Mouse (Mus musculus): Measurements from ENCODE around the gene Sipa1l1. TPM values are rescaled to one million over a fixed set of nuclear protein-coding genes. Genes with fewer than 3 reads are reported as not detected.

Gene Sipa1l1
- polyA plus RNA-seq, 1 experiment: 17.5 TPM

- DNase-seq (ENCODE audit: low spot score): no peak
Measured at GRCm38 (mm10) chr12:82425853-82426252, 256.7 kb downstream of the Sipa1l1 start.

- DNase-seq (ENCODE audit: low spot score): no peak
Measured at GRCm38 (mm10) chr12:82427416-82427815, 258.3 kb downstream of the Sipa1l1 start.

- DNase-seq (ENCODE audit: low spot score): no peak
Measured at GRCm38 (mm10) chr12:82428466-82428865, 259.3 kb downstream of the Sipa1l1 start.

GRCm38 (mm10) chr12:82433311-82433710 lies 264.2 kb downstream of the Sipa1l1 start:
- no peak for DNase-seq (ENCODE audit: low spot score)

GRCm38 (mm10) chr12:82434591-82434990 lies 265.5 kb downstream of the Sipa1l1 start:
- DNase-seq (ENCODE audit: low spot score): no peak

GRCm38 (mm10) chr12:82441479-82441878 lies 272.4 kb downstream of the Sipa1l1 start:
- no peak for DNase-seq (ENCODE audit: low spot score)

GRCm38 (mm10) chr12:82446609-82447024 lies 277.5 kb downstream of the Sipa1l1 start:
- no peak for DNase-seq (ENCODE audit: low spot score)

GRCm38 (mm10) chr12:82448129-82448815 lies 279.2 kb downstream of the Sipa1l1 start:
- DNase-seq (ENCODE audit: low spot score): no peak

GRCm38 (mm10) chr12:82452428-82452827 lies 283.3 kb downstream of the Sipa1l1 start:
- DNase-seq (ENCODE audit: low spot score): no peak

GRCm38 (mm10) chr12:82454415-82454814 lies 285.3 kb downstream of the Sipa1l1 start:
- DNase-seq (ENCODE audit: low spot score): no peak

GRCm38 (mm10) chr12:82455700-82456413 lies 286.7 kb downstream of the Sipa1l1 start:
- DNase-seq (ENCODE audit: low spot score): no peak

GRCm38 (mm10) chr12:82456414-82456805 lies 287.3 kb downstream of the Sipa1l1 start:
- DNase-seq (ENCODE audit: low spot score): no peak

- DNase-seq (ENCODE audit: low spot score): no peak
Measured at GRCm38 (mm10) chr12:82457609-82458008, 288.5 kb downstream of the Sipa1l1 start.

GRCm38 (mm10) chr12:82458017-82458416 lies 288.9 kb downstream of the Sipa1l1 start:
- DNase-seq (ENCODE audit: low spot score): no peak

- no peak for DNase-seq (ENCODE audit: low spot score)
Measured at GRCm38 (mm10) chr12:82467234-82467633, 298.1 kb downstream of the Sipa1l1 start.

GRCm38 (mm10) chr12:82467641-82468040 lies 298.5 kb downstream of the Sipa1l1 start:
- DNase-seq (ENCODE audit: low spot score): no peak

- no peak for DNase-seq (ENCODE audit: low spot score)
Measured at GRCm38 (mm10) chr12:82468416-82468815, 299.3 kb downstream of the Sipa1l1 start.

- peak; percentile 65 for DNase-seq (ENCODE audit: low spot score)
Measured at GRCm38 (mm10) chr12:82469706-82470361, 300.7 kb downstream of the Sipa1l1 start.

GRCm38 (mm10) chr12:82470362-82470936 lies 301.3 kb downstream of the Sipa1l1 start:
- no peak for DNase-seq (ENCODE audit: low spot score)

GRCm38 (mm10) chr12:82472796-82473195 lies 303.7 kb downstream of the Sipa1l1 start:
- no peak for DNase-seq (ENCODE audit: low spot score)

- no peak for DNase-seq (ENCODE audit: low spot score)
Measured at GRCm38 (mm10) chr12:82473238-82473637, 304.1 kb downstream of the Sipa1l1 start.

- no peak for DNase-seq (ENCODE audit: low spot score)
Measured at GRCm38 (mm10) chr12:82474409-82474808, 305.3 kb downstream of the Sipa1l1 start.

All from urinary bladder, adult 2 months (tissue).